Mouse (Mus musculus) thymus, adult 2 months (tissue): Measurements from ENCODE around the gene Ifnar2. TPM values are rescaled to one million over a fixed set of nuclear protein-coding genes. Genes with fewer than 3 reads are reported as not detected.

Experiments
- DNase-seq: peaks from one replicate; pipeline ENCODE4 v3.0.0; 2021
- H3K27ac ChIP-seq: fragments of 200-500 bp; 2 replicates; pipeline ENCODE4 v1.5.1; 2012; ENCODE audit warnings: low read length, control low read depth; ENCODE audit not compliant: control insufficient read depth, insufficient read depth
- H3K27me3 ChIP-seq: fragments of 200-500 bp; 2 replicates; pipeline ENCODE4 v1.6.1; 2012; ENCODE audit warnings: mild to moderate bottlenecking, low read length, moderate library complexity, mixed read lengths; ENCODE audit not compliant: control insufficient read depth, insufficient read depth
- H3K36me3 ChIP-seq: fragments of 200-500 bp; 2 replicates; pipeline ENCODE4 v1.6.1; 2012; ENCODE audit warnings: mild to moderate bottlenecking, low read length, moderate library complexity; ENCODE audit not compliant: control insufficient read depth, insufficient read depth
- H3K4me1 ChIP-seq: fragments of 200-500 bp; replicated peaks from 2 replicates; pipeline ENCODE4 v1.6.1; 2012; ENCODE audit warnings: low read length; ENCODE audit not compliant: control insufficient read depth, insufficient read depth
- H3K4me3 ChIP-seq: fragments of 200-500 bp; 2 replicates; pipeline ENCODE4 v1.5.1; 2012; ENCODE audit warnings: mild to moderate bottlenecking, low read length, control low read depth, moderate library complexity; ENCODE audit not compliant: control insufficient read depth, insufficient read depth
- CTCF ChIP-seq: fragments of 200-500 bp; IDR thresholded peaks from 2 replicates; pipeline ENCODE4 v1.5.1; 2012; ENCODE audit warnings: mild to moderate bottlenecking, control low read depth, low read length, moderate library complexity, borderline replicate concordance; ENCODE audit not compliant: control insufficient read depth, poor library complexity, insufficient read depth; ENCODE audit errors: extremely low read depth
- POLR2A ChIP-seq: fragments of 200-500 bp; IDR thresholded peaks from 2 replicates; pipeline ENCODE4 v1.6.1; 2012; ENCODE audit warnings: mild to moderate bottlenecking, low read length, control low read depth, moderate library complexity; ENCODE audit not compliant: control insufficient read depth, poor library complexity, insufficient read depth; ENCODE audit errors: extremely low read depth
- WGBS: fragments of 180-500 bp; shearing (Covaris S2); methylation state at CpG from one replicate; pipeline ENCODE4 v1.1.7; 2018; 5-methylcytosine and 5-hydroxymethylcytosine counted together
- polyA plus RNA-seq: library from polyadenylated mRNA; depleted of rRNA; stranded (reverse); fragments of >200 nt; gene quantifications from 2 replicates; pipeline ENCODE4 v1.2.3, GENCODE M21; 2012

The Ifnar2 gene
- polyA plus RNA-seq, 1 experiment: 57.0 TPM

- Histone ChIP-seq H3K27me3 (no peaks in the 10 kb centered on the region), H3K4me3 (no peak overlapping the region), H3K36me3 (peaks cover 10% of the 10 kb centered on the region), H3K4me1 (peaks cover 6% of the 10 kb centered on the region), H3K27ac (no peak overlapping the region)
- 80% methylated on average over 9 of the region's 9 CpGs for WGBS
- TF ChIP-seq POLR2A: no peak
- no peak for TF ChIP-seq CTCF
- DNase-seq: no peak
Measured at GRCm38 (mm10) chr16:91378991-91379390, 6.4 kb downstream of the Ifnar2 start.

- WGBS: 92% methylated on average over 3 of the region's 3 CpGs
- no peak for TF ChIP-seq POLR2A
- no peak for TF ChIP-seq CTCF
- H3K27me3 ChIP-seq: no peaks in the 10 kb centered on the region
- peaks cover 6% of the 10 kb centered on the region for H3K4me1 ChIP-seq
- no peak overlapping the region for H3K4me3 ChIP-seq
- no peak overlapping the region for H3K27ac ChIP-seq
- no peak for DNase-seq
- peaks cover 14% of the 10 kb centered on the region for H3K36me3 ChIP-seq
Measured at GRCm38 (mm10) chr16:91379412-91379811, 6.8 kb downstream of the Ifnar2 start.

- TF ChIP-seq CTCF: no peak
- no peak for TF ChIP-seq POLR2A
- 91% methylated on average over 5 of the region's 5 CpGs for WGBS
- no peak for DNase-seq
- H3K4me3 ChIP-seq: no peak overlapping the region
- peaks cover 1% of the 10 kb centered on the region for H3K4me1 ChIP-seq
- no peak overlapping the region for H3K27ac ChIP-seq
- H3K36me3 ChIP-seq: peaks cover 19% of the 10 kb centered on the region
- no peaks in the 10 kb centered on the region for H3K27me3 ChIP-seq
Measured at GRCm38 (mm10) chr16:91380151-91380550, 7.6 kb downstream of the Ifnar2 start.

- no peak for DNase-seq
- H3K27ac ChIP-seq: no peak overlapping the region
- H3K4me1 ChIP-seq: no peaks in the 10 kb centered on the region; the same call in 1 of the 2 replicates
- WGBS: 92% methylated on average over 4 of the region's 4 CpGs
- H3K4me3 ChIP-seq: no peak overlapping the region
- no peaks in the 10 kb centered on the region for H3K27me3 ChIP-seq
- peaks cover 27% of the 10 kb centered on the region for H3K36me3 ChIP-seq
- TF ChIP-seq POLR2A (no peak), CTCF (no peak)
Measured at GRCm38 (mm10) chr16:91381606-91382005, 9.0 kb downstream of the Ifnar2 start.

- H3K27me3 ChIP-seq: no peaks in the 10 kb centered on the region
- H3K4me1 ChIP-seq: no peaks in the 10 kb centered on the region; the same call in 1 of the 2 replicates
- TF ChIP-seq POLR2A: no peak
- TF ChIP-seq CTCF: no peak
- DNase-seq: no peak
- H3K4me3 ChIP-seq: no peak overlapping the region
- no peak overlapping the region for H3K27ac ChIP-seq
- WGBS: 85% methylated on average over 9 of the region's 9 CpGs
- peaks cover 34% of the 10 kb centered on the region for H3K36me3 ChIP-seq
Measured at GRCm38 (mm10) chr16:91382261-91382790, 9.7 kb downstream of the Ifnar2 start.

GRCm38 (mm10) chr16:91384221-91384620 is 11.6 kb downstream of the Ifnar2 start:
- H3K27ac ChIP-seq: no peak overlapping the region
- TF ChIP-seq POLR2A (no peak), CTCF (no peak)
- no peak for DNase-seq
- 97% methylated on average over 4 of the region's 4 CpGs for WGBS
- H3K36me3 ChIP-seq: peaks cover 48% of the 10 kb centered on the region
- H3K27me3 ChIP-seq: no peaks in the 10 kb centered on the region
- H3K4me1 ChIP-seq: no peaks in the 10 kb centered on the region; the same call in 1 of the 2 replicates
- no peak overlapping the region for H3K4me3 ChIP-seq

- H3K36me3 ChIP-seq: peaks cover 55% of the 10 kb centered on the region
- TF ChIP-seq POLR2A (no peak), CTCF (no peak)
- no peak overlapping the region for H3K27ac ChIP-seq
- DNase-seq: no peak
- H3K4me3 ChIP-seq: no peak overlapping the region
- H3K4me1 ChIP-seq: no peaks in the 10 kb centered on the region; the same call in 1 of the 2 replicates
- 91% methylated on average over 10 of the region's 10 CpGs for WGBS
- no peaks in the 10 kb centered on the region for H3K27me3 ChIP-seq
Measured at GRCm38 (mm10) chr16:91385621-91386020, 13.0 kb downstream of the Ifnar2 start.
